In the genomic region with DNA sequence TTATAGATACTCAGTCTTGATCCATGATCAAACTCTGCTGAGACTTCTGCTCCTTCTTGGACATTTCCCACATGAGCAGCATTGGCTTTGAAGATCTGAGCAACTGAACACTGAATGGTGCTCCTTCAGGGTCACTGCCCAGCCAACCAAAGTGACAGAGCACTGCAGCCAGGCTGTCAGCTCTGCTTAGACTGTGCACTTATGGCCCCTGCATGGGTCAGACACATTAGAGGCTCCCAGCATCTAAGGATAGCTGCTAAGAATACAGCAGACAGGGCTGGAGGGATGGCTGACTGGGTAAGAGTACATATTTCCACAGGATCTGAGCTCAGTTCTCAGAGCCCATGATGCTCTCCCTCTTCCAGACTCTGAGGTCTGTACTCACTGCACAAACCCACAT, we compare ENCODE assay signal across 13 mouse cellular contexts.
"Had no signal": no experiment of that assay in that cellular context is flagged by ENCODE, and none has a peak within 500 bp of the region (broad histone marks: within the 10 kb centered on the region; RNA-seq: fewer than 3 reads in every experiment).

No protein-coding gene starts in this region.

- H3K4me3 ChIP-seq: limb, embryonic 13.5 days; neural tube, embryonic 13.5 days had no signal

- H3K27me3 ChIP-seq: limb, embryonic 13.5 days; neural tube, embryonic 13.5 days had no signal

- ATAC-seq: intestine, embryonic 16.5 days had no signal

- H3K9ac ChIP-seq: limb, embryonic 13.5 days; liver, embryonic 14.5 days; neural tube, embryonic 13.5 days had no signal

- H3K4me2 ChIP-seq: limb, embryonic 13.5 days; neural tube, embryonic 13.5 days had no signal

- H3K36me3 ChIP-seq: limb, embryonic 13.5 days; neural tube, embryonic 13.5 days had no signal

- H3K27ac ChIP-seq: limb, embryonic 13.5 days; liver, embryonic 14.5 days; neural tube, embryonic 13.5 days; stomach, postnatal 0 days had no signal

- H3K9me3 ChIP-seq: limb, embryonic 13.5 days had no signal

- DNase-seq: kidney, adult 2 months; kidney, postnatal 10 days; left cerebral cortex, postnatal 4 days; lung, adult 18-20 months; lung, postnatal 10 days; midbrain, embryonic 14.5 days; right cerebral cortex, adult 18-20 months; right cerebral cortex, postnatal 25 days had no signal
